Mouse (Mus musculus) liver, adult 2 months (tissue): Measurements from ENCODE around the gene Mtss1l.

ENCODE experiments used
- CTCF ChIP-seq: fragments of 200-500 bp; IDR thresholded peaks from 2 replicates; pipeline ENCODE4 v1.5.1; 2011; ENCODE audit warnings: low read depth, low read length, control low read depth
- POLR2A ChIP-seq: fragments of 200-500 bp; IDR thresholded peaks from 2 replicates; pipeline ENCODE4 v1.6.1; 2011; ENCODE audit warnings: low read length, control low read depth; ENCODE audit not compliant: insufficient read depth; ENCODE audit errors: extremely low read depth

DNA sequence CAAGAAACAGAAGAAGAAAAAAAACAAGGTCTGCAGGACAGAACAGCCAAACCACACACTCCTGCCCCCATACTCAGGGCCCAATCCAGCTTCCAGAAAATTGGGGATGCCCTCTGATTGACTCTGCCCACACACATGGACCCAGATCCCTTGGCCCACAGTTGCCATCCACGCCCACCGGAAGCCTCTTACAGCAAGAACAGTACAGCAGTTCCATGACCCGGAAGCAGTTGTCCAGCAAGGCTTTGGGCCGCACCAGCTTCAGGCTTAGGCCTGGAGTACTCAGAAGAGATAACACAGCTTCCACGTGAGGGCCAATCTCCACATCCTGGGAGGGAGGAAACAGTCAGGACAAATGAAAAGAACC, 21.2 kb downstream of the Mtss1l start:
- TF ChIP-seq CTCF (no peak), POLR2A (no peak)
